Mouse (Mus musculus) heart, embryonic 16.5 days (tissue): ENCODE measurements at regions not wholly inside any gene's neighbourhood (a gene's known extent, or its start where the extent isn't known, plus 50 kb on each side); places are given as distances from the start of the nearest gene placed in this dataset.

ENCODE experiments used
- ATAC-seq: fragments of 200-750 bp; cut with Nextera tagmentation; replicated peaks from 2 replicates; pipeline ENCODE4 v1.8.0; 2017; ENCODE audit warnings: moderate number of reproducible peaks; ENCODE audit not compliant: insufficient read depth, low FRiP score; ENCODE audit errors: extremely low read depth
- H3K27ac ChIP-seq: fragments of 300-500 bp; sonication (generic); 2 replicates; pipeline ENCODE4 v1.5.1; 2014; ENCODE audit warnings: mild to moderate bottlenecking, low read length, control low read depth, moderate library complexity
- H3K27me3 ChIP-seq: fragments of 300-500 bp; sonication (generic); 2 replicates; pipeline ENCODE4 v1.6.1; 2014; ENCODE audit warnings: low read length, mixed read lengths; ENCODE audit not compliant: control insufficient read depth, insufficient read depth
- H3K36me3 ChIP-seq: fragments of 300-500 bp; sonication (generic); 2 replicates; pipeline ENCODE4 v1.6.1; 2014; ENCODE audit not compliant: control insufficient read depth, insufficient read depth
- H3K4me1 ChIP-seq: fragments of 300-500 bp; sonication (generic); 2 replicates; pipeline ENCODE4 v1.6.1; 2014; ENCODE audit warnings: low read length, mixed read lengths; ENCODE audit not compliant: control insufficient read depth, insufficient read depth
- H3K4me2 ChIP-seq: fragments of 300-500 bp; sonication (generic); 2 replicates; pipeline ENCODE4 v1.6.1; 2014; ENCODE audit warnings: low read depth, mild to moderate bottlenecking, control low read depth, low read length
- H3K4me3 ChIP-seq: fragments of 300-500 bp; sonication (generic); 2 replicates; pipeline ENCODE4 v1.5.1; 2014; ENCODE audit warnings: mild to moderate bottlenecking, control low read depth, low read length
- H3K9ac ChIP-seq: fragments of 300-500 bp; sonication (generic); 2 replicates; pipeline ENCODE4 v1.6.1; 2014; ENCODE audit warnings: low read length, control low read depth
- H3K9me3 ChIP-seq: fragments of 300-500 bp; sonication (generic); replicated peaks from 2 replicates; pipeline ENCODE4 v1.6.1; 2016; ENCODE audit warnings: low read length; ENCODE audit not compliant: control insufficient read depth
- WGBS: fragments of 180-500 bp; shearing (Covaris S2); extraction: QIAGEN DNeasy Blood & Tissue Kit; methylation state at CpG from one replicate; pipeline ENCODE4 v1.1.7; 2014; 5-methylcytosine and 5-hydroxymethylcytosine counted together

DNA sequence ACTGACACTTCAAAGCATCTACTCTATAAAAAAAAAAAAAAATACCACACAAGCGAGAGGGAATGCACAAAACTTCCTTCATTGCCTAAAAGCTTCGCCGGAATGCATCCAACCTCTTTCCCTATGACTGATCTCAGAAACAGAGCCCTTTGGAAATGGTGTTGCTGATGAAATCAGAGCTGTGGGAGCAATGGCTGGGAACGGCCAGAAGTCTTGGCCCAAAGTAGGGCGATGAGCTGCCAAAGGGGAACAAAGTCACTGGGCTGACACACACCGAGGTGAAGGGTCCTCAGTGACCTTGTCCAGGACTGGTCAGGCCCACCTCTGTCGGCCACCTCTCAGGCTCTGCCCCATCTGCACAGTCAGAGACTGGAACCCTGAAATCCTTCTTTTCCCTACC is 353.6 kb upstream of the Arid1b start:
- Histone ChIP-seq H3K36me3 (no peaks in the 10 kb centered on the region), H3K4me1 (peaks cover 5% of the 10 kb centered on the region; the same call in 1 of the 2 replicates), H3K27me3 (no peaks in the 10 kb centered on the region), H3K4me3 (no peak overlapping the region), H3K9ac (no peak overlapping the region), H3K27ac (no peak overlapping the region), H3K4me2 (no peak overlapping the region), H3K9me3 (no peaks in the 10 kb centered on the region)
- ATAC-seq = no peak
- 69% methylated on average over 7 of the region's 7 CpGs for WGBS

DNA sequence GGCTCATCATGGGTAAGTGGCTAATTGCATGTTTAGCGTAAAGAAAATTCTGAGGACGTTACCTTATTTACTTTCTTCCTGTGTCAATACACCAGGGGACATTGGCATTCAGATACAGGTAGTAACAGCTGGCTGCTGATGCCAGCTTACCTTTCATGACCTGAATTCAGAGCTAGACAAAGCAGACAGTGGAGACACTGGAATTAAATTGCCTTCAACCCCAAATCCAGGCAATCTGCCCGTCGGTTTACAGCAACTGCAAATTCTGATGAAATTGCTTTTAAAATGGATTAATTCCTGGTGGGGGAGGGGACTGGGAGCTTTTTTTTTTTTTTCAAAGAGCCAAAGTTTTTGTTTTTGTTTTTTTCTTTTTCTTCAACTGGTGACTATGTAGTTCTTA is 353.0 kb upstream of the Arid1b start:
- no peak overlapping the region for H3K27ac ChIP-seq
- no peak overlapping the region for H3K9ac ChIP-seq
- H3K4me3 ChIP-seq = no peak overlapping the region
- no peaks in the 10 kb centered on the region for H3K9me3 ChIP-seq
- no peaks in the 10 kb centered on the region for H3K27me3 ChIP-seq
- H3K4me1 ChIP-seq = peaks cover 5% of the 10 kb centered on the region; the same call in 1 of the 2 replicates
- no peaks in the 10 kb centered on the region for H3K36me3 ChIP-seq
- no peak overlapping the region for H3K4me2 ChIP-seq
- 75% methylated on average over 4 of the region's 4 CpGs for WGBS
- ATAC-seq = no peak

DNA sequence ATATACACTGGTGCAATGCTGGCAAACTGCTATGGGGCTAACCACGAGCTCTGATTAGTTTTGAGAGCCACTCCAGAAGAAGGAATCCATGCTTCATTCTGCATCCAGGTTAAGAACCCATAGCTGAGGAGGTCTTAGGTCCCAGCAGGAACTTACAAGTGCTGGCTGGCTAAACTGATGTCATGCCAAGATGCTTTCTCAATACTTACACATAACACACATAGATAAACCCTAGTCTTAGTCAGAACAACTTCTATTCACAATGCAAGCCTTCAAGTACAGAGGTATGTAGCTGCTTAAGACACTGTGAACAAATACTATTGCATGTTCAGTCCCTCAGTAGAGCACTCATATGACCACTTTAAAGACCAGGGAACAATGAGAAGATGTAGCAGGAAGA is 352.1 kb upstream of the Arid1b start:
- Histone ChIP-seq H3K4me3 (no peak overlapping the region), H3K4me1 (0 out of 2 replicates have a peak, but pooled peaks cover under 1% of the 10 kb centered on the region), H3K9me3 (no peaks in the 10 kb centered on the region), H3K4me2 (no peak overlapping the region), H3K27me3 (no peaks in the 10 kb centered on the region), H3K9ac (no peak overlapping the region), H3K27ac (no peak overlapping the region), H3K36me3 (no peaks in the 10 kb centered on the region)
- WGBS = 62% methylated on average over 1 of the region's 1 CpGs
- no peak for ATAC-seq

GRCm38 (mm10) chr17:4643343-4643742 is 350.8 kb upstream of the Arid1b start:
- no peak overlapping the region for H3K4me2 ChIP-seq
- 77% methylated on average over 6 of the region's 6 CpGs for WGBS
- H3K4me1 ChIP-seq = no peaks in the 10 kb centered on the region
- H3K27me3 ChIP-seq = no peaks in the 10 kb centered on the region
- no peaks in the 10 kb centered on the region for H3K36me3 ChIP-seq
- no peak overlapping the region for H3K9ac ChIP-seq
- ATAC-seq = no peak
- H3K27ac ChIP-seq = no peak overlapping the region
- no peak overlapping the region for H3K4me3 ChIP-seq
- H3K9me3 ChIP-seq = no peaks in the 10 kb centered on the region

- Histone ChIP-seq H3K27me3 (no peaks in the 10 kb centered on the region), H3K27ac (no peak overlapping the region), H3K36me3 (no peaks in the 10 kb centered on the region), H3K4me2 (no peak overlapping the region), H3K9ac (no peak overlapping the region), H3K9me3 (no peaks in the 10 kb centered on the region), H3K4me3 (no peak overlapping the region), H3K4me1 (no peaks in the 10 kb centered on the region)
- WGBS = 83% methylated on average over 4 of the region's 4 CpGs
- no peak for ATAC-seq
Observed at GRCm38 (mm10) chr17:4648603-4649002, 345.5 kb upstream of the Arid1b start.

GRCm38 (mm10) chr17:4654221-4654620 is 339.9 kb upstream of the Arid1b start:
- Histone ChIP-seq H3K27me3 (no peaks in the 10 kb centered on the region), H3K9me3 (no peaks in the 10 kb centered on the region), H3K9ac (no peak overlapping the region), H3K36me3 (no peaks in the 10 kb centered on the region), H3K27ac (no peak overlapping the region), H3K4me3 (no peak overlapping the region), H3K4me1 (no peaks in the 10 kb centered on the region), H3K4me2 (no peak overlapping the region)
- ATAC-seq = no peak
- 80% methylated on average over 3 of the region's 3 CpGs for WGBS

DNA sequence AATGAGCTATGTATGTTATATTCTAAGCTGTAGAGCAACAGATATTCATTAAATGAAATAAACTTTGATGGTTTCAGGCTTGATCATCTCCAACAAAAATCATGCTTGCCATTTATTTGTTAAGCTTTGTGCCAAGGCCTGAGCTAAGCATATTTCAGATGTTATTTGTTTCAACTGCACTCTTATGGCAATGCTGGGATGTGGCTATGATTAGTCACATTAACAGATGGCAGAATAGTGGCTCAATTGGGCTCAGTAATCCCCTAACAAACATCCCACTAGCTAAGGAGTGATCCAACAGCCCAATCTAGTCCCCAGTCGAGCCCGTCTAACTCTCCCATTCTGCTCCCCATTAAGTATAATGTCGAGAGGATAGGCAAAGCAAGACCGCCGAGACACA is 332.1 kb upstream of the Arid1b start:
- H3K9me3 ChIP-seq = no peaks in the 10 kb centered on the region
- no peak overlapping the region for H3K4me3 ChIP-seq
- H3K27me3 ChIP-seq = no peaks in the 10 kb centered on the region
- no peak overlapping the region for H3K4me2 ChIP-seq
- no peaks in the 10 kb centered on the region for H3K36me3 ChIP-seq
- H3K9ac ChIP-seq = no peak overlapping the region
- H3K27ac ChIP-seq = no peak overlapping the region
- no peak for ATAC-seq
- WGBS = 89% methylated on average over 5 of the region's 5 CpGs
- H3K4me1 ChIP-seq = no peaks in the 10 kb centered on the region

GRCm38 (mm10) chr17:4668511-4668910 is 325.6 kb upstream of the Arid1b start:
- Histone ChIP-seq H3K27ac (no peak overlapping the region), H3K4me3 (no peak overlapping the region), H3K4me2 (no peak overlapping the region), H3K36me3 (no peaks in the 10 kb centered on the region), H3K27me3 (no peaks in the 10 kb centered on the region), H3K4me1 (no peaks in the 10 kb centered on the region), H3K9ac (no peak overlapping the region), H3K9me3 (no peaks in the 10 kb centered on the region)
- no peak for ATAC-seq
- WGBS = 75% methylated on average over 3 of the region's 3 CpGs

- no peak overlapping the region for H3K9ac ChIP-seq
- H3K4me1 ChIP-seq = no peaks in the 10 kb centered on the region
- no peak for ATAC-seq
- H3K4me3 ChIP-seq = no peak overlapping the region
- H3K27ac ChIP-seq = no peak overlapping the region
- no peaks in the 10 kb centered on the region for H3K9me3 ChIP-seq
- H3K27me3 ChIP-seq = no peaks in the 10 kb centered on the region
- H3K36me3 ChIP-seq = no peaks in the 10 kb centered on the region
- 72% methylated on average over 2 of the region's 2 CpGs for WGBS
- no peak overlapping the region for H3K4me2 ChIP-seq
Observed at GRCm38 (mm10) chr17:4673271-4673670, 320.9 kb upstream of the Arid1b start.

GRCm38 (mm10) chr17:4706421-4706820 is 287.7 kb upstream of the Arid1b start:
- Histone ChIP-seq H3K27me3 (no peaks in the 10 kb centered on the region), H3K9me3 (no peaks in the 10 kb centered on the region), H3K4me1 (no peaks in the 10 kb centered on the region), H3K36me3 (no peaks in the 10 kb centered on the region), H3K4me2 (no peak overlapping the region), H3K4me3 (no peak overlapping the region), H3K27ac (no peak overlapping the region), H3K9ac (no peak overlapping the region)
- 55% methylated on average over 1 of the region's 1 CpGs for WGBS
- no peak for ATAC-seq
